Mouse (Mus musculus): ENCODE measurements around the gene Ppef1. TPM values are rescaled to one million over a fixed set of nuclear protein-coding genes. Genes with fewer than 3 reads are reported as not detected.
"Not testable (repeated sequence)": the region's sequence is repeated elsewhere in the genome, so short reads cannot be mapped to it uniquely, and the experiment has no call there.

Ppef1 gene
- not detected in 2 replicates for polyA plus RNA-seq (2014; fragmentation: Nextera tagmentation; extraction: Ambion mirVana)

DNA sequence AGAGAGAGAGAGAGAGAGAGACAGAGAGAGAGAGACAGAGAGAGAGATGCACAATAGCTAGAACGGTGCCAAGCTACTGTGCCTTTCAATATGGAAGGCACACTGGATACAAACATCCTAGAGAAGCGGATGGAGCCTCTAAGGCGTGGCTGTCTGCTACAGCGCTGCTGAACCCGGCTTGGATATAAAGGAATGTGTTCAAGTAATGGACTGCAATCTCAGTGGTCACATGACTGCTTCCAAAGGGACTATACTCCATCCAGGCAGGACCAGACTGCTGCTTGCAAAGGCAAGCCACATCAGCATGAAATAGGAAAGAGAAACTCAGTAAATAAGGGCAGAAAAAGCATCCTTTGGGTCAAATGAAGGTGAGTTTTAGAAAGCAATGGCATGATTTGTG, at the start of gene Ppef1:
Gene Ppef1, minus strand, starts transcription at position 116 of the 400 bp plus-strand sequence.
- Histone ChIP-seq H3K4me3 (ENCODE audit: control insufficient read depth in 1 of 2, insufficient read depth in 1 of 2, low read depth in 1 of 2, low read length in 2 of 2) (no peak within 1 kb of the TSS), H3K4me1 (ENCODE audit: control insufficient read depth in 2 of 2, insufficient read depth in 2 of 2, low read length in 2 of 2) (no peaks in the 10 kb centered on the region), H3K36me3 (ENCODE audit: control insufficient read depth, insufficient read depth, low read length) (no peaks in the 10 kb centered on the region), H3K9ac (ENCODE audit: low read length) (no peak within 1 kb of the TSS), H3K4me2 (ENCODE audit: low read length) (no peak within 1 kb of the TSS), H3K27ac (replicated peaks in 1 of 2; ENCODE audit: control insufficient read depth in 1 of 2, insufficient read depth in 1 of 2, low read depth in 2 of 2, low read length in 2 of 2) (no peak within 1 kb of the TSS), H3K27me3 (ENCODE audit: control insufficient read depth, insufficient read depth, low read length) (no peaks in the 10 kb centered on the region), H3K9me3 (ENCODE audit: control insufficient read depth, low read length) (no peaks in the 10 kb centered on the region)
- 67% methylated on average over 5 of the region's 5 CpGs for WGBS
- no peak for ATAC-seq (ENCODE audit: insufficient number of reproducible peaks, insufficient read depth, low FRiP score, low read depth)

DNA sequence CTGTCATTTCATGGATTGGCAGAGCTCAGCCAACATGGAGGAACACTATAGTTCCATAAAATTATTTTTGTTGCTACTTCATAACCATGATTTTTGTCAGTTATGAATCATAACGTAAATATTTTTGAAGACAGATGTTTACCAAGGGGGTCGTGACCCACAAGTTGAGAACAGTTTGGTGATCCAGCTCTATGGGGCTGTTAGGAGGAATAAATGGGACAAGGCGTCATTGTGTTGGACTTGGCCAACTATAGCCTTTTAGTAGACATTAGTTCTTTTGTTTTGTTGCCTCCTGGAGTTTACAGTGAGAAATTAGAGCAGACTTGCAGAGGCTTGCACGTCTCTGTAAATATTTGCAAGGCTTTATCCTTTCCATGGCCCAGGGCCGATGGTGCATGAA, 46.7 kb upstream of the Ppef1 start:
- Histone ChIP-seq H3K9me3 (ENCODE audit: control insufficient read depth, low read length) (no peaks in the 10 kb centered on the region), H3K27ac (replicated peaks in 1 of 2; ENCODE audit: control insufficient read depth in 1 of 2, insufficient read depth in 1 of 2, low read depth in 2 of 2, low read length in 2 of 2) (no peak overlapping the region), H3K9ac (ENCODE audit: low read length) (no peak overlapping the region), H3K36me3 (ENCODE audit: control insufficient read depth, insufficient read depth, low read length) (no peaks in the 10 kb centered on the region), H3K4me1 (ENCODE audit: control insufficient read depth in 2 of 2, insufficient read depth in 2 of 2, low read length in 2 of 2) (no peaks in the 10 kb centered on the region), H3K4me3 (ENCODE audit: control insufficient read depth in 1 of 2, insufficient read depth in 1 of 2, low read depth in 1 of 2, low read length in 2 of 2) (no peak overlapping the region), H3K4me2 (ENCODE audit: low read length) (no peak overlapping the region), H3K27me3 (ENCODE audit: control insufficient read depth, insufficient read depth, low read length) (no peaks in the 10 kb centered on the region)
- 77% methylated on average over 5 of the region's 5 CpGs for WGBS
- ATAC-seq (ENCODE audit: insufficient number of reproducible peaks, insufficient read depth, low FRiP score, low read depth), result no peak

DNA sequence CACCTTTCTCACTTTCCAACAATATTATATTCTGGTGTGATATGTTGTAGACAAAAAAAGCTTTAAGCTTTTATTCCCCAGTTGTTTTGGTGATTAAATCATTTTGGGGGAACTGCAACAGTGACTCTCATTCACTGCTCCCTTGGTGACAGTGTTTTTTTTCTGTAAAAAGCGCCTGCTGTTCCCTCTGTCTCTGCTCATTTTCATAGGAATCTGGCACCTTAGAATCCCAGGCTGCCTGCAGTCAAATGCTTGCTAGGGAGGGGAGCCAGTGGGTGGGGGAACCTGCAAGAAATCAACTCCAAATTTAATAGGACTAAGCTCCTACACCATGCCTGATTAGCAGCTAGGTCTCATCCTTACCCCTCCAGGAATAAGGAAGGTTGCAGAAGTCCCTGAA, 37.5 kb upstream of the Ppef1 start:
- Histone ChIP-seq H3K9me3 (ENCODE audit: control insufficient read depth, low read length) (no peaks in the 10 kb centered on the region), H3K4me3 (ENCODE audit: control insufficient read depth in 1 of 2, insufficient read depth in 1 of 2, low read depth in 1 of 2, low read length in 2 of 2) (no peak overlapping the region), H3K4me2 (ENCODE audit: low read length) (no peak overlapping the region), H3K27me3 (ENCODE audit: control insufficient read depth, insufficient read depth, low read length) (no peaks in the 10 kb centered on the region), H3K4me1 (ENCODE audit: control insufficient read depth in 2 of 2, insufficient read depth in 2 of 2, low read length in 2 of 2) (peaks cover 0 to 5% of the 10 kb centered on the region in 2 experiments; a peak in 2 of 4 replicates), H3K27ac (replicated peaks in 1 of 2; ENCODE audit: control insufficient read depth in 1 of 2, insufficient read depth in 1 of 2, low read depth in 2 of 2, low read length in 2 of 2) (no peak overlapping the region), H3K9ac (ENCODE audit: low read length) (no peak overlapping the region), H3K36me3 (ENCODE audit: control insufficient read depth, insufficient read depth, low read length) (no peaks in the 10 kb centered on the region)
- ATAC-seq (ENCODE audit: insufficient number of reproducible peaks, insufficient read depth, low FRiP score, low read depth), result no peak
- WGBS, result 23% methylated on average over 1 of the region's 1 CpGs

DNA sequence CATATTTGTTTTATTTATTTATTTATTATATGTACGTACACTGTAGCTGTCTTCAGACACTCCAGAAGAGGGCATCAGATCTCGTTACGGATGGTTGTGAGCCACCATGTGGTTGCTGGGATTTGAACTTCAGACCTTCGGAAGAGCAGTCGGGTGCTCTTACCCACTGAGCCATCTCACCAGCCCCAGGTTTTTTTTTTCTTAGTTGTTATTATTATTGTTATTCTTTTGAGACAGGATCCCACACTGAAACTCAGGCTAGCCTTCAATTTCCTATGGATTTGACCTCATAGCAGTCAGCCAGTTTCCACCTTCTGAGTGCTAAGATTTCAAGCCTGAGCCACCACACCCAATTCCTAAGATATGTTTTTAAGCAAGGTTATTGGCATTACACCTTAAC, 34.1 kb upstream of the Ppef1 start:
- H3K9me3 ChIP-seq (ENCODE audit: control insufficient read depth, low read length); H3K4me3 ChIP-seq (ENCODE audit: control insufficient read depth in 1 of 2, insufficient read depth in 1 of 2, low read depth in 1 of 2, low read length in 2 of 2); ATAC-seq (ENCODE audit: insufficient number of reproducible peaks, insufficient read depth, low FRiP score, low read depth); H3K4me1 ChIP-seq (ENCODE audit: control insufficient read depth in 2 of 2, insufficient read depth in 2 of 2, low read length in 2 of 2); H3K27me3 ChIP-seq (ENCODE audit: control insufficient read depth, insufficient read depth, low read length); H3K27ac ChIP-seq (replicated peaks in 1 of 2; ENCODE audit: control insufficient read depth in 1 of 2, insufficient read depth in 1 of 2, low read depth in 2 of 2, low read length in 2 of 2); H3K4me2 ChIP-seq (ENCODE audit: low read length); H3K9ac ChIP-seq (ENCODE audit: low read length); H3K36me3 ChIP-seq (ENCODE audit: control insufficient read depth, insufficient read depth, low read length): not testable (repeated sequence)
- 87% methylated on average over 5 of the region's 5 CpGs for WGBS

DNA sequence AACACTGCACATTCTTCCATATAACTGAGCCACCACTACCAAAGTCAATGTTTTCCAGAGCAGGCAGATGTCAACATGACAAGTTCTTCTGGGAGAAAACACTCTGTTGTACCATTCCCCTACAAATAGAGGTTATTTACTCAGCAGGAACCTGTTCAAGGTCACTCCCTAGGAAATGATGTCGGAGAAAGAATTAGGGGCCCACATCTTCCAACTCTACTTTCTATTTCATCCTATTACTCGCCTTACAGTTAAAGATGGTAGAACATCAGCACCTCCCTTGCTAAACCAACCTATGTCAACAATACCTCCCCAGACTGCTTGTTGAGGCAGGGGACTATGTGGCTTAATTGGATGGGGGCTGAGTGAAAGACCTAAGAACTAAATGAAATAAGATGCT, 32.1 kb upstream of the Ppef1 start, which contains the start of gene Rs1:
Gene Rs1, plus strand, starts transcription at position 301 of the 400 bp plus-strand sequence.
- Histone ChIP-seq H3K4me2 (ENCODE audit: low read length) (peak within 1 kb of the TSS; percentile 52), H3K27me3 (ENCODE audit: control insufficient read depth, insufficient read depth, low read length) (no peaks in the 10 kb centered on the region), H3K4me1 (ENCODE audit: control insufficient read depth in 2 of 2, insufficient read depth in 2 of 2, low read length in 2 of 2) (peaks cover 0 to 4% of the 10 kb centered on the region in 2 experiments; a peak in 1 of 4 replicates), H3K27ac (replicated peaks in 1 of 2; ENCODE audit: control insufficient read depth in 1 of 2, insufficient read depth in 1 of 2, low read depth in 2 of 2, low read length in 2 of 2) (no peak within 1 kb of the TSS), H3K4me3 (ENCODE audit: control insufficient read depth in 1 of 2, insufficient read depth in 1 of 2, low read depth in 1 of 2, low read length in 2 of 2) (peak within 1 kb of the TSS in 1 of 2 experiments; percentile 49; a peak in 1 of 4 replicates), H3K9me3 (ENCODE audit: control insufficient read depth, low read length) (no peaks in the 10 kb centered on the region), H3K36me3 (ENCODE audit: control insufficient read depth, insufficient read depth, low read length) (no peaks in the 10 kb centered on the region), H3K9ac (ENCODE audit: low read length) (0 out of 2 replicates have a peak within 1 kb of the TSS, but pooled peaks have one; percentile 63)
- no peak for ATAC-seq (ENCODE audit: insufficient number of reproducible peaks, insufficient read depth, low FRiP score, low read depth)
- 77% methylated on average over 2 of the region's 2 CpGs for WGBS

DNA sequence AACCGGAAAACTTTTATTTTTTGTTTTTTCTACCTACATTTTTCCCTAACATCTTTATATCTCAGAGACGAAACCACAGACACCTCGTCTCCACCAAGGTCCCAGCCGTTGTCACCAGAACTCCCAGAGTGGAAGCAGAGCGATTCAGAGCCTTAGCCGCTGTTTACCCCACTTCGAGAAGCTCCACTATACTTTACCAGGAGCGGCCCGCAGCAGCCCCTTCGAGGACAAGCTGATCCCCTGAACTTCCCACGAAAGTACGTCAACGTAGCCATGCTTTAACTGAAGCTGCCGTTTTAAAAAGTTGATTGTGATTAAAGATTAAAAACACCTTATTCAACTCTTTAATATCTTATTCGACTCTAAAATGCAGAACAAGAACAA, 30.7 kb upstream of the Ppef1 start:
- Histone ChIP-seq H3K4me2 (ENCODE audit: low read length) (peak overlapping the region; percentile 52), H3K4me1 (ENCODE audit: control insufficient read depth in 2 of 2, insufficient read depth in 2 of 2, low read length in 2 of 2) (no peaks in the 10 kb centered on the region), H3K9me3 (ENCODE audit: control insufficient read depth, low read length) (no peaks in the 10 kb centered on the region), H3K36me3 (ENCODE audit: control insufficient read depth, insufficient read depth, low read length) (no peaks in the 10 kb centered on the region), H3K27ac (replicated peaks in 1 of 2; ENCODE audit: control insufficient read depth in 1 of 2, insufficient read depth in 1 of 2, low read depth in 2 of 2, low read length in 2 of 2) (0 out of 4 replicates have a peak overlapping the region, but pooled peaks of 1 of the 2 experiments have one; percentile 19), H3K4me3 (ENCODE audit: control insufficient read depth in 1 of 2, insufficient read depth in 1 of 2, low read depth in 1 of 2, low read length in 2 of 2) (peak overlapping the region; percentile 49 to 66), H3K27me3 (ENCODE audit: control insufficient read depth, insufficient read depth, low read length) (no peaks in the 10 kb centered on the region), H3K9ac (ENCODE audit: low read length) (peak overlapping the region; percentile 63)
- 29% methylated on average over 15 of the region's 15 CpGs for WGBS
- peak; percentile 72; the same call in 1 of the 2 replicates for ATAC-seq (ENCODE audit: insufficient number of reproducible peaks, insufficient read depth, low FRiP score, low read depth)

DNA sequence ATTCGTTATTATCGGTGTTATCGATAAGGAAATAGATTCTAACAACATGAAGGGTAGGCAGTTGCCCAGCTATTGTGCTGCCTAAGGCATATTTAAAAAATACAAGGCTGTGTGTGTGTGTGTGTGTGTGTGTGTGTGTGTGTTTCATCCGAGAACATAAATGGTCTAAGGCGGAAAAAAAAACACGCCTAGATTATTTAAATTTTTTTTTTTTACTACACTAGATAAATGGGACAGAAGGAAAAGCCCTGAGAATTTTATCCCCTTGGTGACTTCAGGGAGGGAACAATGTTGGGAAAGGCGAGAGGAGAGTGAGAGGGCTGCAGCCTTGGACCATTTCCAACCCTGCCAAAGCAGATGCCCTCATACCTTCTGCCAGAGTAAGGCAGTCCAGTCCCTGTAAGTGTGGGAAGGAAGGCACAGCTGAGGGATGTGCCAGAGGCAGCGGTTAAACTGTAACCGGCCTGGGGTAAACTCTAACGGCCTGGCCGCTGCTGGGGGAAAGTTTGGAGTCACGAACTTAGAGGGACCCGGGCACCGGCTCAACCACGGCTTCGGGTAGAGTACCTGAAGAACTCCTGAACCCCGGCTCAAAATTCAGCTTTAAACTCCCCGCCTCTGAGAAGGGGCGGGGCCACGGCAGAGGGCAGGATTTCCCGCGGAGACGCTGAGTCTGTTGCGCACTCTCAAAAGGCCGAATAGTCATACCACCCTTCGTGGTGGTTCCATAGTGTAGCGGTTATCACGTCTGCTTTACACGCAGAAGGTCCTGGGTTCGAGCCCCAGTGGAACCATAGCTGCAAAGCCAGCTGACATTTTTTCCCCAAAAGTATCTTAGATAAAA, 30.0 kb upstream of the Ppef1 start:
- peak overlapping the region; percentile 63 for H3K9ac ChIP-seq (ENCODE audit: low read length)
- no peaks in the 10 kb centered on the region for H3K9me3 ChIP-seq (ENCODE audit: control insufficient read depth, low read length)
- no peak overlapping the region for H3K27ac ChIP-seq (replicated peaks in 1 of 2; ENCODE audit: control insufficient read depth in 1 of 2, insufficient read depth in 1 of 2, low read depth in 2 of 2, low read length in 2 of 2)
- peak overlapping the region; percentile 49 to 75 for H3K4me3 ChIP-seq (ENCODE audit: control insufficient read depth in 1 of 2, insufficient read depth in 1 of 2, low read depth in 1 of 2, low read length in 2 of 2)
- no peaks in the 10 kb centered on the region for H3K4me1 ChIP-seq (ENCODE audit: control insufficient read depth in 2 of 2, insufficient read depth in 2 of 2, low read length in 2 of 2)
- 28% methylated on average over 30 of the region's 30 CpGs for WGBS
- H3K4me2 ChIP-seq (ENCODE audit: low read length), result peak overlapping the region; percentile 52
- peak; percentile 89 for ATAC-seq (ENCODE audit: insufficient number of reproducible peaks, insufficient read depth, low FRiP score, low read depth)
- H3K36me3 ChIP-seq (ENCODE audit: control insufficient read depth, insufficient read depth, low read length), result no peaks in the 10 kb centered on the region
- H3K27me3 ChIP-seq (ENCODE audit: control insufficient read depth, insufficient read depth, low read length), result no peaks in the 10 kb centered on the region

All from heart, embryonic 14.5 days (tissue).